Comparison of ENCODE assay signal across 21 mouse cellular contexts in the genomic region with DNA sequence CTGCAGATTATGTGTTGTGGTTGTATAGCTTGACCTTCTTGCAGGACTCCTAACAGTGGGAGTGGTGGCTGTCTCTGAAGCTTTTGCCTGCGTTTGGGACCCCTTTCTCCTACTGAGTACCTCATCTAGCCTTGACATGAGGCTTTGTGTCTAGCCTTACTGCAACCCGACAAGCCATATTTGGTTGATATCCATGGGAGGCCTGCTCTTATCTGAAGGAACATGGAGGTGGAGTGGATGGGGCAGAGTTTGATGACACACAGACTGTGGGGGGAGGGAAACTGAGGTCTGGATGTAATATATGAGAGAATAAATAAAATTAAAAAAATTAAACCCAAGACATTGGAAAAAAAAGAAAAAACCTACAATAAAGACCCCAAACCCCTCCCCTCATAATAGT.
"Had no signal": no experiment of that assay in that cellular context is flagged by ENCODE, and none has a peak within 500 bp of the region (broad histone marks: within the 10 kb centered on the region; RNA-seq: fewer than 3 reads in every experiment).

No protein-coding gene starts in this region.

- H3K36me3 ChIP-seq: neural tube, embryonic 15.5 days had no signal

- H3K27ac ChIP-seq: kidney, postnatal 0 days; limb, embryonic 10.5 days; limb, embryonic 13.5 days; neural tube, embryonic 12.5 days; neural tube, embryonic 15.5 days; stomach, postnatal 0 days had no signal

- ATAC-seq: inflammation-experienced regulatory T-cells, adult 6 months; intestine, embryonic 16.5 days; lung, postnatal 0 days had no signal

- H3K9me3 ChIP-seq: limb, embryonic 10.5 days; limb, embryonic 13.5 days; megakaryocyte, embryonic 14.5 days; neural tube, embryonic 12.5 days; neural tube, embryonic 15.5 days had no signal

- H3K27me3 ChIP-seq: limb, embryonic 13.5 days; megakaryocyte, embryonic 14.5 days; neural tube, embryonic 12.5 days; neural tube, embryonic 15.5 days had no signal

- H3K4me1 ChIP-seq: limb, embryonic 10.5 days; limb, embryonic 13.5 days had no signal

- DNase-seq: kidney, adult 2 months; kidney, postnatal 25 days; layer of hippocampus, postnatal 36 days; lung, embryonic 14.5 days; midbrain, embryonic 14.5 days; right cerebral cortex, adult 18-20 months; right cerebral cortex, postnatal 14 days; right cerebral cortex, postnatal 4 days; thymus, adult 2 months; thymus, postnatal 25 days had no signal

- H3K4me2 ChIP-seq: limb, embryonic 13.5 days; lung, embryonic 14.5 days; midbrain, embryonic 11.5 days; neural tube, embryonic 12.5 days; neural tube, embryonic 15.5 days had no signal

- H3K9ac ChIP-seq: limb, embryonic 13.5 days; lung, embryonic 14.5 days; neural tube, embryonic 12.5 days; neural tube, embryonic 15.5 days had no signal

- H3K4me3 ChIP-seq: limb, embryonic 10.5 days; limb, embryonic 13.5 days; megakaryocyte, embryonic 14.5 days; neural tube, embryonic 12.5 days; neural tube, embryonic 15.5 days had no signal
